Mouse (Mus musculus) regulatory T cell (primary cell): ENCODE results near the gene Meis2.

Experiments
- in situ Hi-C: fragments of 300-600 bp; cut with MboI, MseI; formaldehyde crosslinking; loops from one replicate; pipeline ENCODE4 v1.15.1; 2025; ENCODE audit warnings: high pct_unique_total_duplicates

The Meis2 gene

DNA sequence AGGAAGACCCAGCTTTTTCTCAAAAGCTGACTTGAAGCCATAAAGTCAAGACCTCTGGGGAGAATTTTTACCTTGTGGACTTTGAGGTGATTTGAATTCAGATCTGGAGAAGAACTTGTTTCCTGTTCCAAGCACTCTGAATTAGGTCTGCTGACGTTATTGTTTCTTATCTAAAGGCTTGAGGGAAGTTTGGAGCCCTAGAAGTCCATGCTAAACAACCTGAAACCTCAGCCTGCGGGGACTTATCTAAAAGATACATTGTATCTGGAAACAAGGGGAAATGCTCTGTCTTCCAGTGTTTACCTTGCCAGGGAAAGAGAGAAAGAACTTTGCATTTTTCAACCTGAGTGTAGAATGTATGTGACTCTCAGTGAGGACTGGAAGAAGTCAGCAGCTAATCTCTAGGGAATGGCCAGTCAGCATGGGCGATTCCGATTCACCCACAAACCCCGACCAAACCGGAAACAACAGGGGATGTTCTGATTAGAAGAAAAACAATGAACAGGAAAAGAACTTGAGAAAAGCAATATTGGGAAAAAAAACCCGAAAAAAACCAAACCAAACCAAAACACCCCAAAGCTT, 152.6 kb downstream of the Meis2 start:
- in situ Hi-C loops: no loop called here

DNA sequence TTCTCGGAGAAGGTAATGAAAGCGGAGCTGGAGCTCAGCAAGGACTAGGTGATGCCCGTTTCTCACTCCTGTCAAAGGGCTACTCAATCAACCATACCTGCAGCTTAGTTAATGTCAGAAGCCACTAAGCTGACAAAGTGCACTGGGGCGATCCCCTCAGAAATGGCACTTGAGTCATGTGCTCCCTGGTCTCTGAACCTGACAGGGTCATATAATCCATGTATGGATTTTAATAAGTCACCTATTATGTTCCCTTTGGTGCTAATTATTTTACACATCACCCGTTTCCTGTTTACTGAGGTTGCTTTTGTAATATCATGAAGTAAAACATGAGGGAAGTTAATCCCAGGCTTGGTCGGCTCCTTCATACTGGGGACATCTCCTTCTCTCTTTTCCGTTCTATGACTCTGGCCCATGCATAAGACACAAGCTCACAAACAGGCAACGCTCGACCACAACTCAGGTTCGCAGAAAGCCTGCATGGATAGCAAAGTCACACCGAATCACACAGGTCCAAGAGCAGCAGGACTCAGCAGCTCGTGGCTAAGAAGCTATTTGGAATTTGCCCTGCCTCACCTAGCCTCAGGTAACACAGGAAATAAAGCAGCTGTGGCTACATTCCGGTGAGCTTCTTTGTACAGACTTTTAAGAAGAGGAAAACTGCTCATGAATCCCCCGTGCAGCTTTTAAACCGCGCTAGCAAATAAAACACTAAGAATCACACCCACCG, 153.6 kb downstream of the Meis2 start:
- in situ Hi-C loops: no loop called here

DNA sequence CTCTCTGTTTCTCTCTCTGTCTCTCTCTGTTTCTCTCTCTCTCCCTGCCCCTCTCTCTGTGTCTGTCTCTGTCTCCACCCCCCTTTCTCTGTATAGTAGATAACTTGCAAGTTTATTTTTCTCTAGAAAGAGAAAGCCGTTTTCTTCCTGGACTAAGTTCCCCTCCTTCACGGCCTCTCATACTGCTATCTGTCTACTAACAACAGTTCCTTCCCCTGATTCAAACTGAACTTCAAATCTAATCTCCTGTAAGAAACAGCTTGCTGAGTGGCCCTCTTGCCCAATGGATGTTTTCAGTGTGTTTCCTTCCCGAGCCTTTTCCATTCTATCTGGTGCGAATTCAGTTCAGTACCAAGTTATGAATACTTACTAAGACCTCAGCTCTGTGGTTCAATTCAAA, 155.4 kb downstream of the Meis2 start:
- in situ Hi-C loops: no loop called here

DNA sequence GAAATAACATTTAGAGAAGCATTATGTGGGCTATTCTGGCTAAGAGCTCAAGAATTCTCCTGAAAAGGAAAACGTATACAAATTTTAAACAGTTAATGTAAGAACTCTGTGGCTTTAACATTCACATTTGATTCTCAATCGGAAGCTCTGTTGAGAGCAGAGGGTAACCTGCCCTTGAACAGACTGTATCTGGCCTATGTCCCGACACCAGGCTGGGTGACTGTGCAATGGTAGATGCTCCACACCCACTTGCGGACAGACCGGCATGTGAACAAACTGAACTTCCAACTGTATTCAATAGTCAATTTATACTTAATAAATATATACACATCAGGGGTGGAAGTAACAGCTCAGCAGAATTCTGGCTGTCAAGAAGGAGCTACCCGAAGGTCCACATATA, 164.6 kb downstream of the Meis2 start:
- in situ Hi-C loops: no loop called here

DNA sequence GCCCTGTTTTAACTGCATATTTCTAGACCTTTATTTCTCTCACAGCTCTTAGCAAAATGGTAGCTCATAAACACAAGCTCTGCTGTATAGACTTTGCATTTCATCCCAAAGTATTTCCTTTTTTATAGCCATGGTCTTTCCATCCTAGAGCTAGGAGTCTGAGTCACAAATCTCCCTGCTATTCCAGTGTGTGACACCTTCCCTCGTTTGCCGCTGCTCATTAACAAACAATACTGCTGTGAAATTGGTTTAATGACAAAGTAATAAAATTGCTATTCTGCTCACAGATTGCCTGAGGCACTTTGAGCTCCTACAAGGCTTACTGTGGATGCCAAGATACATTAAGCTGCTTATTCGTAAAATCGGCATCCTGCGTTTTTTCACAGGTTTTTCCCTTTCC, 168.1 kb downstream of the Meis2 start:
- in situ Hi-C loops: loop anchor here (10.0 kb wide), 1 partner anchor 933 kb away; no protein-coding TSS in a partner anchor

DNA sequence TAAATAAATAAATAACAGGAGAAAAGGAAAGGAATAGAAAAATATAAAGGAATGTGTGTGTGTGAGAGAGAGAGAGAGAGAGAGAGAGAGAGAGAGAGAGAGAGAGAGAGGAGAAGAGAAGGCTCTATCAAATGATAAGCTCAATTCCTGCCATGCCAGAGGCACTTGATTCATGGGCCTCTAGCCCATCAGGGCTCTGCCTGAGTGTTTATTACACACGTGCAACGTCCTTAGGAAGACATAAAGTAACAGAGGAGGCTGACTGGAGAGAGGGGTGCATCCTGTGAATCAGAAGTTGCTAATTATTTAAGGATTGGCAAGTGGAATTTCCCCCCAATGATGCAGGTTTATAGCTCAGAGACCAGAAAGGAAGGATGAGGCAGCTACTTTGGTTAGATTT, 168.6 kb downstream of the Meis2 start:
- in situ Hi-C loops: loop anchor here (10.0 kb wide), 1 partner anchor 932 kb away; no protein-coding TSS in a partner anchor

DNA sequence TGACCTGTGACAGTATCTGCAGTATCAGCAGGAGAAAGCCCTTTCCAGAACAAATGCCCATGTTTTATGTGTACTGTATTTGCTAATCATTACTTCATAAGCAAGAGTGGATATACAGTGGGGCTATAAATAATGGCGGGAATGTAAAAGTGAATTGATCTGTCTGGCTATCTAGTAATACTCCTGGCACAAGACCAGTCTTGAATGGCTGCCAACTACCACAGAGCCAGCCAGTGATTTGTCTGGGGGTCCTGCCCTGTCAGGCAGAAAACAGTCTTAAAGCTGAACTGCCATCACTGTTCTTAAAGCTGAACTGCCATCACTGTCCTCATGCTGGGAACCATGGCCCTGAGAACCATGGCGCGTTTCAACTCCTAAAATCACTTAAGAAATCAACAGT, 169.9 kb downstream of the Meis2 start:
- in situ Hi-C loops: loop anchor here (10.0 kb wide), 1 partner anchor 931 kb away; no protein-coding TSS in a partner anchor

DNA sequence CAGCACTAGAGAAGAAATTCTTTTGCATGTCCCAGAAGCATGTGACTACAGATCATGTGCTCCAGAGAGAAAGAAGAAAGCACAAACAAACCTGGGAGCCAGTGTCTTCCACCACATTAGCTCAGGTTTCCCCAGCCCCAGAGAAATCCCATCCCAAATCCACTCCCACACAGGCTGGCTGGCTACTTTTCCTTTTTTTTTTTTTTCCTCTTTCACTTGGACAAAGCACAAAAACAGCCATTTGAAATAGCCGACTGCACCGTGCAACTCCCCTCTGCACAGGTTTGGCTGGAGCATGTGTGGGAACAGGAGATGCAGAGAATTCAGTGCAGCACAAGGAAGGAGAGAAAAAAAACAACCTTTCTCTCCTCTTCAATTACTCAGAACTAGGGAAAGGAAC, 170.4 kb downstream of the Meis2 start:
- in situ Hi-C loops: loop anchor here (10.0 kb wide), 1 partner anchor 930 kb away; no protein-coding TSS in a partner anchor

DNA sequence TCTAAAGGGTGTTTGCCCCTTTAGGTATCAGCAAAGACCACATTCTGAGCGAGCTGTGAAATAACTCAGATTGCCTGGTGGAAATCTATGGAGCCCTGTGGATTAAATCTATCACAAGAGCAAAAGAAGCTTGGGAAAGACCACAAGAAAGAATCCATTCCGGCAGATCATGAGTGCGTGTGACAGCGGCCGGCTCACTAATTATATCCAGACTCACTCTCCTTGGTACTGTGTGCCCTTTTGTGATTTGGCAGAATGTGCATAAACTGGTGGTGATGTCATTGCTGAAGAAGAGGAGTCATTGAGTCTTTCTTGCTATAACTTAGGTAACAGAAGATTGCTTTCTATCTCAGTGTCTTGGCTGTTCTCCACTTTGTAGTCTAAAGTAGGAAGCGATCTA, 172.5 kb downstream of the Meis2 start:
- in situ Hi-C loops: loop anchor here (10.0 kb wide), 1 partner anchor 928 kb away; no protein-coding TSS in a partner anchor

DNA sequence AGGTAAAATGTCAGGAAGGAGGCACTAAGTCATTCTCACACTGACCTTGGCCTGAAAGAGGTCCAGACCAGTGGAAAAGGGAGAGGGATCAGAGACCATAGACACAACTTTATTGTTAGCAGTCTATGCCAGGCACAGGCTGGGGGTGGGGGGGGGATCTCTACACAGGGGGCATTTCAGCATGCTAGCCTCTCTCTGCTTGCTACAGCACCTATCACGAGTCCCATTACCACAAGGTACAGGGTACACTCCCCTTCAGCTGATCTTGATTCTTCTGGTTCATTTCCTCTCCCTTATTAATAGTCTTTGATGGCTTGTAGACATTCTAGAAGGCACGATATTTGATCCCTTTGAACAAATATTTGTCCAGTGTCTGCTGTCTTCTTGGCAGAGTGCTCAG, 174.9 kb downstream of the Meis2 start:
- in situ Hi-C loops: loop anchor here (10.0 kb wide), 1 partner anchor 926 kb away; no protein-coding TSS in a partner anchor

DNA sequence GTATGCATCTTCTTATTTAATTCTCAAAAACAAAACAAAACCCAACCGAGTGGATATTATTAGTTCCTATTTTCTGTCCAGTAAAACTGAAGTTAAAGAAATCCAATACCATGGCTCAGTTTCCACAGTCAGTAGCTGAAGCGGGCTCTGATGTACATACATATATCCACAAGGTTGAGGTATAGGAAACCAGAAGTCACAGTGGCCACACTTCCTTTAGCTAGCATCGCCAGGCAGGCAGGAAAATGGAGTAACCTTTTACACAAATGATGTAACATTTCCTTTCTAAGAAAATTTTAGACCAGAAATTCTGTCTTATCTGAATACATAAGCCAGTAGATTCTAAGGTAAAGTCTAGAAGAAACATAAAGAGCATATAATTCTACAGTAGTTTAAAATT, 175.6 kb downstream of the Meis2 start:
- in situ Hi-C loops: loop anchor here (10.0 kb wide), 1 partner anchor 925 kb away; no protein-coding TSS in a partner anchor

DNA sequence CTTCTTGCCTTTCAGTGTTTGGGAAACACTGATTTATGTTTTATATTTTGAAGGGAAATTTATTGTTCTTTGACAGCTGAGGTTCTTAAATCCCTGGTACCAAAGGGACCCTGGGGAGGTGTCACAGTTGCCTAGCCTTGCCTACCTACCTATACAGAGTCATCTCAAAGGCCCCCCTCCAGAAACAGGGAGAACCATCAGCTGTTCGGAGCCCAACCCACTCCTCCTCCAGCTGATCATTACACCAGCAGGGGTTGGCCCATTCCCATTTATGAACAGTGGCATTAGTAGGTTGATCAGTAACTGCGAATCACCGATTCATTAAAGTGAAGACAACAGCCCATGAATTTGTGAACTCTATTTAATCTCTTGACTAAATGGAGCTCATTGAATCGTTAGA, 176.4 kb downstream of the Meis2 start:
- in situ Hi-C loops: no loop called here

DNA sequence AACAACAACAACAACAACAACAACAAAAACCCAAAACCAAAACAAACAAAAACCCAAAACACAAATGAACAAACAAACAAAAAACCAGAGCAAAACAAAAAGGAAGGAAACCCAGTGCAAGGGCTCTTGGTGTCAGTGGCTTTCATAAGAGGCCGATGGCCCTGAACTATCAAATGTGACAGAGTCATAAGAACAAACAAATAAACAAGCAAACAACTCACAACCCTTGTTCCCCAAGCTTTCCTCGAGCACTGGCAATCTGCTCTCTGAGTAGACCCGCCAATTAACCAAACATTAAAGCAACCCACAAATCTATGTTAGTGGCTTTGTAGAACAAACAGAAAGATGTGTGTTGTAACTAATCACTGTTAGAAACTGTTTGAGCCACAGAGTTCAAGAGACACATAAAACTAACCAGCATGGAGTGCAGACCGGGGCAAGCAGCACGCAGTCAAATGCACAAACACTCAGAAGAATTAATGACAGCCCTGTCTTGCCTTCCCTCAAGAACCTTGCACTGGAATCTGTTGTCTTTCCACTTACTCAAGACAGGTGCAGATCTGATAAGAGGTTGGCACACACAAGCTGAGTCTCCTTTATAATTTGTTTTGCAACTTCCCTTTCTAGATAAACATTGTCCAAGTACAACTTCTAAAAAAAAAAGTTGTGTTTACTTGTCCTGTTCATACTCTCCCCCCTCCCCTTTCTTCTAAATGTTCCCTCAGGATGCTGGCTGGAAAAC, 177.1 kb downstream of the Meis2 start:
- in situ Hi-C loops: no loop called here

DNA sequence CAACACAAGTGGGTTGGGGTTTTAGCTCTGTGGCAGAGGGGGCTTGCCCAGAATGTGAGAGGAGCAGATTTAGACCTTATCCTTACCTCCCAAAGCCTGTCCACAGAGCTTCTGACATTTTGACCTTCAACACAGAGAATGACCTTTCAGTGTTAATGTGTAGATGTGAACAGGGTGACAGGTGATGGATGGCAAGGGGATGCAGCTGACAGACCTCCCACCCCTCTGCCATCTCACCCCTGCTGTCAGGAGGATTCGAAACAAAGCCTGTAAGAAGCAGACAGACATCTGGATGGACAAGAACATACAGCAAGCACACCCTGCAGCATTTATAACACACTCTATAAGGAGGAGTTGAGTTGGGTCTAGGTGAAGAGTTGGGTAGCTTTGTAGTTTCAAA, 178.0 kb downstream of the Meis2 start:
- in situ Hi-C loops: no loop called here

DNA sequence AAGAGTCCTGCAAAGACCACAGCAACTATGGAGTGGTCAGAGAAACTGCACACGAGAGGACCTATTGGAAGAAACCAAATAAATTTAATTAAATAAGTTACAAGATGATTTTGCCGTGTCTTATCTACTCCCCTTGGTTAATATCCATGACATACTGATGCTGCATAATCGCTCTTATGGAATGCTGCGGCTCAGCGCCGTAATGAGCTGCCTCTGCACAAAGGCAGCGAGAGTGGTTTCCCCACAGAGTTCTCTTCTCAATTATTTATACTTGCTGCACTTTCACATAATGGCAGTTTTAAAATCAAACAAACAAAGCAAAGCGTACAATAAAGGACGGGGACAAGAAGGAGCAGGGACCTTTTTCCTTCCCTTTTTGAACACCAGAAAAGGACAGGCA, 181.5 kb downstream of the Meis2 start:
- in situ Hi-C loops: no loop called here

DNA sequence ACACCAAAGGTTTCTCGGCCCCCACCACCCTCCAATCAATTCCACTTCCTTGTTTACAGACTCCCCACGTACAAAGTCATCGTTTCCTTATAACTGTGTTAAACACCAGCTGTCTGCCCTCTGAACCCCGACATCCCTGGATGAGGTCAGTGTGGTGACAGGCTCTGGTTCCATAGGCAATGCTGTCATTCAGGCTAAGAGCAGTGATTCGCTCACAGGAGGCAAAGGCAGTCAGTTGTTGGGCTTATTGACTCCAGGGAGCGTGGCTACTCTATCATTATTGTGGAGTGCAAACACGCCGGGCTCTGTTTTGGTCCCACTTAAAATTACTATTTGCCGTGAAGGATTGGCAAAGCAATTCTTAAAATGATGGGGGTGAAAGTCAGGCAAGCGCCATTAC, 182.1 kb downstream of the Meis2 start:
- in situ Hi-C loops: no loop called here

DNA sequence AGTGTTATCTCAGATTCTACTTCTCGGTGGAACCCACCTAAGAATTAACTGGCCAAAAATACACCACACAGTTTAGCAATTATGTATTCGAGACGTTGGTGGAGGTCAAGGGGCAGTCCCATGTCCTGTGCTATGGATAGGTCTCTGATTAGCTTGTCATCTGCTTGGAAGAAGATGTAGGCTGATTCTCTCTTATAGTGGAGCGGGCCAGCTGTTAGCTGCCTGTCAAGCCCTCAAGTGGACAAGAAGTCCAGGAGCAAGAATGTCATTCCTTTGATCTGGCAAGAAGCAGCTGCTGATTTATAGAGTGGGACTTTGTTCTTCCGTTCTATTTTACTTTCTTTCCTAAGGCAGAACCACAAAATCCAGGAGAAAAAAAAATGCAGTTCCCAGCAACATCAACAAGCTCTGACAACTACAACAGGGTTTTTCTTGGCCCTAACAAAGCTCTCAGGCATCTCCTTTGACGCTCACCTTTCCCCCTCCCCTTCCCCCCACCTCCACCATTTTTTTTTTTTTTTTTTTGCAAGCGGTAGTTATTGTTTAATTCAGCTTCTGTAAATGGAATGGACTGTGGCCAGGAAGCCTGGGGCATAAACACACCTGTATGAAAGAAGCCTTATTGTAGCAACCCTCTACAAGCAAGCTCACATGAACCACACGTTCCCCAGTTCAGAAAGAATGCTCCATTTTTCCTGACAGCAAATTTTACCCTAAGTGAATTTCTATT, 189.7 kb downstream of the Meis2 start:
- in situ Hi-C loops: no loop called here

DNA sequence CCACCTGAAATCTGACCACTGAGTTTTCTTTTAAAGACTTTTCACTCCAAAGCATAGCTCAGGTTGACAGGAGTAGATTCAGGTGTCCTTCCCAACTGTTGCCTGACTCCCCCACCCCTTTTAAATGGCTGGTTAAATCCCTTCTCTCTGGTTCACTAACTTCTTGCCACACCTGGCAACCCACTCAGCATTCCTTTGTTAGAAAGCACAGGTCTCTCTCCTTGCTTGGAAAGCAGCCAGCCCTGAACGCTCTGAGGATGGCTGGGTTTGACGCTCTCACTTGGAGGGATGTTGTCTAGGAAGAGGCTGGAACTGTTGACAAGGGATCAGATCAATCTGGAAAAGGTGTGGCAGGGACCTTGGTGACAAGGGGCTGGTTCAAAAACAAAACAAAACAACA, 192.8 kb downstream of the Meis2 start:
- in situ Hi-C loops: no loop called here

DNA sequence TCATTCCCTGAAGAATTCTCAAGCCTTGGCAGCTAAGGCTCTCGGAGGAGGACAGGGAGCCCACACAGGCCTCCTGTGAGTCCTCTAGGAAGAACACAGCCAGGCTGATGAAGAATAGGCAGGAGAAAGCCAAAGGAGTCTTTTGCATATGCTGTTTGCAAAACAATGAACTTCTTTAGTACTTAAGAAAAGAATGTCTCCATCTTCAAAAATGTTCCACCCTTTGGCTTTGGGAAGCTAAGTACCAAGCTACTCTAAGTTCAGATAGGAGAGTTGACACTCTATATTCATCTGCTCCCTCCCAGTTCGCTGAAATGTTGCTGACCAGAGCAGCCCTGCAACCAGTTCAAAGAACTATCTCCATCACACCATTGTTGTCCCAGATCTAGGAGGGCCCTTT, 195.7 kb downstream of the Meis2 start:
- in situ Hi-C loops: no loop called here

DNA sequence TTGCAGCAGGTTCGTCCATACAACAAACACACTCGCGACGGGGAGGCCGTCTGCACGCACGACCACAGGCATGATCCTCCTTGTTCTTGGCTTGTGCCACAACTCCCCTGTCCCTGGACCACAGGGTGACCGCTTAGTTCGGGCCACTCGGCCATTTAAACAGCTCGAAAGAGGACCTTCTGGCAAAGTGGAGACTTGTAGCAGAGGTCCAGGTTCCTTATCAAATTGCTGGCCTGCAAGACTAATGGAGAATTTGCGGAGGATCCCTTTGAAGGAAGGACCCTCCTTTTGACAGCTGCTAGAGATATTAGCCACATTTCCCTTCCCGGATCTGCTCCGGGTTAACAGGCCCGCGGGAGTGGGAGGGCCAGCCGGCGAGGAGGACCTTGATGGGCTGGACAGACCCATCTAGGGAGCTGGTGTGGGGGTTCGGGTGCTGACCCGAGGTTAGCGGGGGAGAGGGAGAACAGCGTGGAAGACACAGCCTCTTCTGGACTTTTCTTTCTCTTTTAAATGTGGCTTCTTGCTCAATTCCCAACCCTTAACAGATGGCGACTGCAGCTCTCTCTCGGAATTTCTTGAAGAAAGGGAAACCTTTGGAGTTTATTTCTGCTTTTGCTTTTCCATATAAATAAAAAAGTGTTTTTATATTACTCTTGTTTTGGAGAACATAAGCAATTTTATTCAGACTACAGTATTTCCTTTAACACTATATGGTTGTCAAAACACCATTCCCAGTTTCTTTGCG, 204.9 kb downstream of the Meis2 start:
- in situ Hi-C loops: no loop called here

DNA sequence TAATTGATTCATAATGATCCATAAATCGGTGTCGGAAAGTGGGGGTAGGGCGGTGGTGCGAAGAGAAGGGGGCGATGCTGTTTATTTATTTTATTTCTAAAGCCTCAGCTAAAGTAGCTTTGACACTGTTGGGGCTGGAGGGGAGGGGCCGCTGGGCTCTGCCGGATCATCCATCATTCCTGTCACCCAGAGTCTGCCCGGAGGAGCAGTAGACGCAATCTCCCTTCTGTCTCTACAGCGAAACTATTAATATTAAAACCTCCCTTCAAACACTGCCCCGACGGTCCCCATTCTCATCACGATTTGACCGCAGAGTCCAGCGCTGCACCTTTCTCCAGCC, 205.5 kb downstream of the Meis2 start:
- in situ Hi-C loops: no loop called here
